Mouse (Mus musculus): ENCODE data around the gene Pde1c.

Gene Pde1c

DNA sequence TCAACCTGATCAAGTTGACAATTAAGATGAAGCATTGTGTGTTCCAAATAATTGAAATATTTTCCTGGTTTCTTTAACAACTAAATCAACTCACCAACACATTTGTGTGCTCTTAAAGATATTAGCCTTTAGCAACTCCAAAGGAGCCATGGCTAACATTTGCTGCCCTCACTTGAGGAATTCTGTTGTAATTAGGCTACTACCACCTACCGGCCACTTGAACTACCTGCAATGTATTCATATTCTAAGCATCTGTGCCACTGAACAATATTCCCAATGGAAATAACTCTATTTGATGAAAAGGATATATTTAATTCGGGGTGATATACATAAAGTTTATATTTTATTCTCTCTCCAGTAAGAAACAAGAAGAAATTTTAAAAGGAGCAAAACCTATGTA, 121.0 kb downstream of the Pde1c start:
- no peak for DNase-seq (ENCODE audit: low read depth)

- no peak for DNase-seq (ENCODE audit: low read depth)
Measured at GRCm38 (mm10) chr6:56441501-56441900, 127.4 kb downstream of the Pde1c start.

- DNase-seq (ENCODE audit: low read depth): no peak
Measured at GRCm38 (mm10) chr6:56425846-56426245, 143.1 kb downstream of the Pde1c start.

DNA sequence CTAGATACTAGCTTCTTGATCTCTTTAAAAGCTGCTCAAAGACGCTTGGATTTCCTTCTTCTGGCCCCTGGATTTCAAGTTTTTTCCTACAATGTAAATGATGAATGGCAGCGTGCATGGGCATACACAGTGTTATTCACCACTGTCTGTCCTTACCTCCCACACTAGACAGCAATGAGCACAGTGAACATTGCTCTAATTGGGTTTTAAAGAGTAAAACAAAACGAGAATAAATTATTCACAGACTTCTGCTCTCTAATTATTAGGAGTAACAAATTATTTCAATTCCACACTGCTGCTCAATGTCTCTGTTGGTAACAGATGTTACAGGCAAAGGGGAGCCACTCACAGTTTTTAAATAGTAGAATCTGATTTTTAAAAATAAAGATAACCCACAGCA, 146.0 kb downstream of the Pde1c start:
- no peak for DNase-seq (ENCODE audit: low read depth)

- DNase-seq (ENCODE audit: low read depth): no peak
Measured at GRCm38 (mm10) chr6:56416191-56416590, 152.7 kb downstream of the Pde1c start.

DNA sequence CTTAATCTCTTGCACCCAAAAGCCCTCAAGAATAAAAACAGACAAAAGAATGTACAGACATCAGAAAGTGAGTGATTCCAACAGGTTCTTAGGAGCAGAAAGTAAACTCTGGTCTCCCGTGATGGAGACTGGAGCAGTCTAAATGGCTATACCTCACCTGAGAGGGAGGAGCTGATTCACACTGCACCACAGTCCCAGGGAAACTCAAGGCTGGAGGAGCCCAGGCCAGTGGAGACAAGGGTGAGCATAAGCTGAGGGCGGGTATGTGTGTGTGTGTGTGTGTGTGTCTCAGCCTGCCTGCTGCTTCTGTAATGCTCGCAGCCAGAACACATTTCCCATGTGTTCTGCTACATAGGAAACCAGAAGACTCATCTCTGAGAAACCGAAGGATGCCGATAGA, 179.7 kb downstream of the Pde1c start:
- no peak for DNase-seq (ENCODE audit: low read depth)

GRCm38 (mm10) chr6:56376359-56376758, 192.5 kb downstream of the Pde1c start:
- DNase-seq (ENCODE audit: low read depth): no peak

- no peak for DNase-seq (ENCODE audit: low read depth)
Measured at GRCm38 (mm10) chr6:56374180-56374579, 194.7 kb downstream of the Pde1c start.

GRCm38 (mm10) chr6:56373753-56374152, 195.2 kb downstream of the Pde1c start:
- DNase-seq (ENCODE audit: low read depth): no peak

DNA sequence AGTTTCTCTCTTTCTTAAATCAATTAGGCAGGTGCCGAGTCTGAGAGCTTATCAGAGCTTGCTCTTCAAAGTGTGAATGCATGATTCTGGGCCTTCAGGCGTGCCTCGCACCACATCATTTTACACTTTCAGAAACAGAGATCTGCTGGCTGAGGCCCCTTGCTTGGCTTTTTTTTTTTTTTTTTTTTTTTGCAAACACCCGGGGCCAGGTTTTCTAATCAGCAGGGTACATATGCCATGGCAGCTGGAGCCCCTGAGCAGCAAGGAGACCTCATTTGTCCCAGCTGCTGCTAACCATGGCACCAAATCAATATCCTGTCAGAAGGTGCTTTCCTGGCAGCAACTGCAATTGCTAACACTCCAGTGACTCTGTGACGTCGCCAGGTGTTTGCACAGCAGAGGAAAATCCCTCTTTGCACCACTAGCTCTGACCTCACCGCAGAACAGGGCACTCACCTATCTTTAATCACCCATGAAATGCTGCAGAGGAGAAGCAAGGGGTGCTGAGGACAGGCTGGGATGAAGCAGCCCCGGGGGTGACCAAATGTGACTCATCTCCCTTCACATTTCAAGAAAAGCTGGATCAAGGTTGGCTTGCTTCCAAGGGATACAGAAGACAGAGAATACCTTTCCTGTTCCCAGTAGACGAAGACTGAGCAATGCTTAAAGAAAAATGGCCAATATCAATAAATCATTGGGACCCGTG, 195.7 kb downstream of the Pde1c start:
- DNase-seq (ENCODE audit: low read depth): no peak

GRCm38 (mm10) chr6:56369462-56369861, 199.4 kb downstream of the Pde1c start:
- DNase-seq (ENCODE audit: low read depth): no peak

- no peak for DNase-seq (ENCODE audit: low read depth)
Measured at GRCm38 (mm10) chr6:56368116-56368515, 200.8 kb downstream of the Pde1c start.

DNA sequence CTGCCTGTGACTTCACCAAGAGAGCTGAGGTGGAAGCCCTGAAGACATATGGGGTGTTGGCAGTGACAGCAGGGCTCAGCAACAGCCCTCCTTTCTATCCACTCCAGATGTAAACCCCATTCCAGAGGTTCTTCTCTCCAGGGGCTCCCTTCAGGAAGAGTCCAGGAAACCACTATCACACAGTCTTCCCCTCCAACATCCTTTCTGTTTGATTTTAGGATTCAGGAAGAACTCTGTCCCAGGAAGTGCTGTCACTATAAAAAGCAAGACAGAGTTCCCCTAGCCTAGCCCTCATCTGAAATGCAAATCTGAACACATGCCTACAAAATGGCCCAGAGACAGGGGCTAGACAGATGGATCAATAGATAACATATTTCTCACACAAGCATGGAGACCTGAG, 201.6 kb downstream of the Pde1c start:
- DNase-seq (ENCODE audit: low read depth): no peak

- no peak for DNase-seq (ENCODE audit: low read depth)
Measured at GRCm38 (mm10) chr6:56362650-56363049, 206.3 kb downstream of the Pde1c start.

DNA sequence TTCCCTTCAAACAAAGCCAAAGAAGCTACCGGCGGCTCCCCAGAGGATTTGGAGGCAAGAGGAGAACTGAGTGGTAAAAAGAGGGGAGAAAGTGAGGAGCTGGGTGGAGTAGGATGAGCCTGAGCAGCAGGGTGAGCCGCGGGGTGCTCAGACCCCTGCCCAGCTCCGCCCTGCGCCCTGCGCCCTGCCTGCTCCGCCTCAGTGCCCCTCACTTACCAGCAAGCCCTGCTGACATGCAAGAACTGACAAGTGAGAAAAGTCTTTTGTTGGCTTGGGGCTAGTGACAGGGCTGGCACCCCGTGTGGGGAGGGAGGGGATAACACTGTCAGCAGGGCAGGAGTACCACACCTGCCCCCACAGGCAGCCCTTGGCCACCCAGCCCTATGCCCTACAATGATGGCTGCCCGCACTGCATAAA, 206.8 kb downstream of the Pde1c start:
- no peak for DNase-seq (ENCODE audit: low read depth)

GRCm38 (mm10) chr6:56361348-56362127, 207.4 kb downstream of the Pde1c start:
- no peak for DNase-seq (ENCODE audit: low read depth)

DNA sequence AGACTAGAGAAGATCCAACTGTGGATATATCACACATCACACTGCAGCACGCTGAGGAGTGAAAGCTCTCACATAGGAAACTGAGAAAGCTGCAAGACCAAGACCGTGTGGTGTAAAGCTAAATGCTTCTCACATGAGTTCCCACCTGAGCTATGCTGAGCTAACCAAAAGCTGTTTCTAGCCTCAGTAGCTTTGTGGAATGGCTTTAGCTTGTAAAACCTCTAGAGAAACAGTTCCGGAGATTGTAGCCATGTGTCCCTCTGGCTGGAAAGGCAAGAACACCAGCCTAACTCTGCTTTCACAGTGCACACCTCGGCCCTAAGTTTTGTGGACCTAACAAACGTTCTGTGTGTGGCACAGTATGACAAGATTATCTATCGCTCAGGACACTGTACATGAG, 208.8 kb downstream of the Pde1c start:
- no peak for DNase-seq (ENCODE audit: low read depth)

- DNase-seq (ENCODE audit: low read depth): no peak
Measured at GRCm38 (mm10) chr6:56359126-56359525, 209.8 kb downstream of the Pde1c start.

- DNase-seq (ENCODE audit: low read depth): no peak
Measured at GRCm38 (mm10) chr6:56347207-56347606, 221.7 kb downstream of the Pde1c start.

DNA sequence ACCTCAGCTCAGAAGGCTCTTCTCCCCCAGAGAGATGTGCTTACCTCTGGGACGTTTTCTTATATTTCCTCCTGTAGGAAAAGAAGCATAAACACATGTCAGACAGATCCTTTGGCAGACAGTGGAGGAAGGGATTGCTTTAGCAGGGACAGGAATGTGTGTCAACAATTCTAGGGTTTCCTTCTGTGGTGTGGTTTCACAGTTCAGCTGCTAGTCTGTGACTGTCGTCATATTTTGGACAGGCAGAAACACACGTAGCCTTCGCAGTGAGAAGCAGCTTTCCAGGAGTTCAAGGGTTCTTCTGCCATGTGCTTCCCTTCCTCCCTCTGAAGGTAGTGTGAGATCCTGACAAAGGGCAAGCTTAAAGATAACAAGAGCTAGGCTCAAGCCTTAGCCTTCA, 223.8 kb downstream of the Pde1c start:
- DNase-seq (ENCODE audit: low read depth): no peak

DNA sequence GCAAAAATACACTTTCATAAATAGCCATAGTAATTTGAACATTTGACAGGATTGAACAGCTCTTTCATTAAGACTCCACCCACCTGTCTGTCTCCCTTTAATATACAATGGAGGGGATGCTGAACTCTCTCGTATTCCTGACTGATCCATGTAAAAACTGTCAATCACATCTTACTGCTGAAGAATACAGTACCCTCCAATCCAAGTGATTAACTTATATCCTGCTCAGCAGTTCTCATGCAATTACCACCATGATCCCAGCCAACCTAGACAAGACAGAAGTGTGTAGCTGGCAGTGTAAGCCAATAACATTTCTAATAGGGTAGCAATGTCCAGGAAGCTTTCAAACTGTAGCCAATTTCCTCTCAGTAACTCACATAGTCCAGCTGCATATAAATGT, 226.9 kb downstream of the Pde1c start:
- no peak for DNase-seq (ENCODE audit: low read depth)

DNA sequence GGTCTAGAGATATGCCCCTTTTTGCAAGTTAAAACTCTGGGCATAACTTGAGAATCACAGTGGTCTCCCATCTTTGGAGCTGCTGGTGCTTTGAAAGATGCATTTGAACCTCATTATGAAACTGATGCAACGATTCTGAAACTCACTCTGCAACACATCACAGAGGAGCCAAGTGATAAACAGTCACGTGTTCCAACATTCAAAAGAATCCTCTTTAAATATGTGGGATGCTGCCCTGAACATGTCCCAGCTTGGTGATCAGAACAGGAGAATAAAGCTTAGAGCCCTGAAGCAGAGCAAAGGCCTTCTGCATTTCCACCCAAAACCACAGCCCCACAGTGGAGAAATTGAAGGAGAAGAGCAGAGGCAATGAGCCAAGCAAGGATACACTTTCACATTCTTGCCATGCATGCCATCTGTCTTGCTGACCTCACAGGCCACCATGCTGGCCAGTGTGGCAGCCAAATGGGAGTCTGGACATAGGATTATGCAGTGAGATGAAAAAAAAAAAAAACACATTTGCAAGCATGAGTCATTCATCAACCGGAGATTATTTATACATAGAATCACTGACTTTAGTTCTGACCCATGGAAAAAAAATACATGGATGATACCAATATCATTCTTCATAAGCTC, 233.0 kb downstream of the Pde1c start:
- DNase-seq (ENCODE audit: low read depth): no peak

DNA sequence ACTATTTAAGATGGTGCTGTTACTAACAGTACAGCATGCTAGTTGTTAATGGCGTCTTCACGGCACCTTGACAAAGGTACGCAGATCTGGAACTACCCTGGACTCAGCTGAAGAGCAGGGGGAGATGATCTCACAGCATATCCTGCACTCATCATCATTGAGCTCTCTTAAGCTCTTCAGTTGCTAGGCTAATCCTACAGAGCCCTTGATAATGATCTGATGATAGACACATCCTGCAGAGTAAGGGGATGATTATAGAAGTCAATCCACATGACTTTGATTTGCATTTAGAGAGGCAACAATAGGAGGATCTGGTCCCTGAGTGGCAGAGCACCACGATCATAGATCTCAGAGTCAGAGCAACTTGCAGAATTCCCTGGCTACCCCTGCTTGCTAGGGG, 236.8 kb downstream of the Pde1c start:
- DNase-seq (ENCODE audit: low read depth): no peak
